Mouse (Mus musculus): Measurements from ENCODE around the gene Palm2.

- TF ChIP-seq EP300 (IDR thresholded peaks at IDR 0.05; ENCODE audit: low read depth): no peak
- TF ChIP-seq CTCF (IDR thresholded peaks at IDR 0.05; ENCODE audit: low read depth): no peak
Observed at GRCm38 (mm10) chr4:57561055-57561454, 127.0 kb downstream of the Palm2 start.

Data from liver, embryonic 14.5 days (tissue).